Mouse (Mus musculus) layer of hippocampus, adult 9-11 months (tissue): ENCODE measurements around the gene Prr23a2.

ENCODE experiments used
- DNase-seq: peaks from one replicate; pipeline ENCODE4 v3.0.0; 2022

The Prr23a2 gene

DNA sequence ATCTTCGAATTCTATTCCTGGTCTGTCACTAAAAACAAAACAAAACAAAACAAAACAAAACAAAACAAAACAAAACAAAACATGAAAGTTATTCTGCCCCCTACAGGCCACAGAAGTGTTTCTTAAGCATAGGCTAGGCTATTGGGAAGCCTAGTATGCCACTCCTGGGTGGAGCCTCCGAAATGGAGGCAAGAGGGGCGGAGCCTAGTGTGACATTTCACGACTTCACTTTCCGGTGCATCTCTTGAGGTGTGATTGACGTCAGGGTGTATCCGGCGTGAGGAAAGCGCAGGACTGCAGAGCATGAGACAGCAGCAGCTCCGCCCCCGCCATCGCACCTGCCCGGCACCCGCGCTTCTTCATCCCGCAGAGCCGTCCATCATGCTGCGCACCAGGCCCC is at the start of gene Prr23a2:
Gene Prr23a2 (plus strand): TSS at position 285 of the 400 bp plus-strand sequence.
- no peak for DNase-seq

DNA sequence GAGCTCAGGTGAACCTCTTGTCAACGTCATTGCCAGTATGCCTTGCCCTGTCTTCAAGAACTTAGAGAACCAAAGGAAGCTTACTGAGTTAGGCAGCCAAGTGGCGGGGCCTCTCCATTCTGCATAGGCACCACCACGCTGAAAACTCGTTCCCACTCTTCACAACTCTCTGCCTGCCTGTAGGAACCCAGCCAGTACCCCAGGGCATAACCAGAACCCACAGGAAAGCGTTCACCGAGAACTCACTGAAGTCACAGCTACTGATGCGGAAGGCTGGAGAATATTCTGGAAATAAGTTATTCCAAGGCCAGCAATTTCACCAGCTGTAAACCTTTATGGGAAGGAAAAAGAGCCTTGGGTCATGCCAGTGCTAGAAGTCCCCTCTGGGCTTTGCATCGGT is 48.7 kb upstream of the Prr23a2 start:
- no peak for DNase-seq

DNA sequence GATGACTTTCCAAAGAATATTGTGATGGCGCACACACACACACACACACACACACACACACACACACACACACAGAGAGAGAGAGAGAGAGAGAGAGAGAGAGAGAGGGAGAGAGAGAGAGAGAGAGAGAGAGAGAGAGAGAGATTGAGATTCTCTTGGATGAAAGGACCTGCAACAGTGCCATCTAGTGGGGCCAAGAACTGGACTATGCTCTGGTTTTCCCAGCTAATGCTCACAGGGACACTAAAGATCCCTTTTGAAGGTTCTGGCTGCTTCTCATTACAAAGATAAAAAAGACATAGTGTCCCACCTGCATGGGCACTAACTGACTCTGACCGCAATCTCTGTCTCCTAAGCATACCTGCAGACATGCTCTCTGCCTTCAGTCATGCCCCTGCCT is 46.8 kb upstream of the Prr23a2 start:
- DNase-seq = peak; percentile 11

DNA sequence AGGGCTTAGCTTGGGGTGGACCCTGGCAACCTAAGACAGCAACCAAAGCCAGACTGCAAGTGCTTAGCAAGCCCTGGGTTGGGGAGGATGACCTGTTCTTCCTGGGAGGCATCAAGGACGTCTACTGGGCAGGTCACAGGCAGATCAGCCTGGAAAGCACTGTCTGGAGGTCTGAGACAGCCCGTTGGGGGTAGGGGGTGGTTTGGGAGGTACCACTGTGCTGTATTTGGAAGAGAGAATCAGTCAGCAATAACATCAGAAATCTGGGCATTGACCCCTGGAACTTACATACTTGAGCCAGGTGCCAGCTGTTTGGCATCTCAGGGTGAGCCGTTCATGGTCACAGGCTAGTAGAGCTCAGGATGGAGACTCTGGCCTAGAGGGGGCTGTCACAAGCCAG is 40.2 kb upstream of the Prr23a2 start:
- no peak for DNase-seq

DNA sequence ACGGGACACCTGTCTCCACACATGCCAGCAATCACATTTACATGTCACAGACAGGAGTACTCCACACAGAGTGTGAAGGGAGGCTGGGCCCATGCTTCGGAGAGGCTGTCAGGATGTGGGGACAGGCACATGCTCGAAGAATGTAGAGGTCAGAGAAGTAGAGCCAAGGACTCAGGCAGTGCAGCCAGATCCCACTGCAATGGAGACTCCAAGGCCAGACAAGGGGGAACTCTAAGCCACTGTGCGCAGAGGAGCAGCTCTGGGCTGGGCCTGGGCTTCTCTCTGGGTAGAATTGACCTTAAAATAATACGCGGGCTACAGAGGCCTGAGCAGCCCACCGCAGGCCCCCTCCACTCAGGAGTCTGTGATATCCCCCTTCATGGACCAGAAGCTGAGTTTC is 38.7 kb upstream of the Prr23a2 start:
- DNase-seq = no peak

DNA sequence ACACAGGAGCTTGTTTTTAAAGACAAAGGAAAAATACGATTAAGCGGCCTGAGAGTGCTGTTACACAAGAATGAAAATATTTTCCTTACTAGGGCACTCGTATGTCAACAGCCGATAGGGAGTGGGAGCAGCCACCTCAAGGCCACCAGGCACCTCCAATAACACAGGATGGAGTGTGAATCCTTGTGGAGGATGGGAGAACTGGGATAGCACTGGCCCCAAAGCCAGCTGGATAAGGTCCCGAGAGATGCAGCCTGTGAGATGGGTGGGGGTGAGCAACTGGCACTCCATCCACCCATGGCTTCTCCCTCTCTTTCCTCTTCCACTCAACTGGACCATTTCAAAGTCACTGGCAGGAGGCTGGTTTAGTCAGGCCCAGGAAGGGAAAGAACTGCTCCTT is 37.3 kb upstream of the Prr23a2 start:
- no peak for DNase-seq

DNA sequence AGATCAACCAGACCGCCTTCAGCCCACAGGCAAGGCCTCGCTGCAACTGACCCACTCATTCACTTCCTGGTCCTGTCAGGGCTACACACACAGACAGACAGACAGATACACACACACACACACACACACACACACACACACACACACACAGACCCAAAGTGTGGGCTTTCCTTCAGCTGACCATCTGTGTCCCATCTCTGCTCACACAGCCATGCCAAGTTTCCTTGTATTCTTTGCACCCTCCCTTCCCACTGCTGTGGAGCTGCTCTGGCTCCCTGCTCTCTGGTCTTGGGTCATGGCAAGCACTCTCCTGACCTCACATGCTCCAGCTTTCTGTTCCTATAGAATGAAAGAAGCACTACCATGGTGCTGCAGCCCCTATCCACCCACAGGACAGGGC is 36.8 kb upstream of the Prr23a2 start:
- DNase-seq = no peak

DNA sequence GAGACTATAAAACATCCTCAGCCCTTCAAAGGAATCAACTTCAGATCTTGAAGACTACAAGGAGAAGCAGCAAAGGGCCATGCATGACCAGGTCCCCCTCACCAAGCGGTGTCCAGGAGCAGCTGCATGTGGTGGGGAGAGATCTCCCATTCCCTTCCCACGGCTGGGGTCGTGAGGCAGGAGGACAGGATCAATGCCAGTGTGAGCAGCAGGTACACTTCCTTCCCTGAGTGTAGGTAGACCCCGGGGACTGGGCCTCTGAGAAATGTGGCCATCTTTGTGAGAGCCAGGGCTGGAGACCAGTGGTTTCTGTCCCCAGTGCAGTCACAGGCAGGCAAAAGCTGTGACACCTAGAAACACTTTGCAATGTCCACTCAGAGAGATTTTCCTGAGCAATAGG is 35.8 kb upstream of the Prr23a2 start:
- no peak for DNase-seq

DNA sequence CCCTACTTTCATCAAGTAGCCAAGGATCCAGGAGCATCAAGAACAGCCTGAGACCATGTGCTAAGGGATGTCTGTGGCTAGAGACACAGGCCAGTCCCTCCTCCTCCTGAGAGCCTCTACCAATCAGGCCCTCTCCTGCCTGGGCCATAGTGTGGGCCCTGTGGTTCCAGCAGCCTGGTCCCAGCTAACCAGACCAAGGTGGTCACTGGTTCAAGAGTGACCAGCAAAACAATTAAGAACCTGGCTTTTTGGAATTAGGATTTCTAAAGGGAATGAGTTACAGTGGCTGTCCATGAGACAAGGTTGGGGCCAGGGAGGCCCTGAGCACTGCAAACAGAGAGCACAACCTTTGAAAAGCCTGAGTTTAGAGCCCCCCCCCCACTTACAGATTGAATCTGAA is 35.2 kb upstream of the Prr23a2 start:
- no peak for DNase-seq

DNA sequence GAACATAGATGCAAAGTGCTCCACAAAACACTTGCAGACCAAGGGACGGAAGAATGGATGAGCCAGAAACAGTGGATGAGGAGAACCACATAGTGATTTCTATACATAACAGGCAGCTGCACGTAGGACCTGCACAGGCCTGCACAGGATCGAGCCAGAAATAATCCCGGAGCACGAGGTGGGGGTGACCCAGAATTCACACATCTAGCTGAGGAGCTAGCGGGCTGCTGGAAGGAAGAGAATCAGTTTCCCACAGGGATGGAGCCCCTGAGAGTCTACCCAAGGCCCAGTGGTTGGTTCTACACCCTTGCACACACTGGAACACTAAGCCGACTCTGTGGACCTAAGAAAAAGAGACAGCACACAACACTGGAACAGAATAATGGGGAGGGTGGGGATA is 32.5 kb upstream of the Prr23a2 start:
- DNase-seq = no peak

DNA sequence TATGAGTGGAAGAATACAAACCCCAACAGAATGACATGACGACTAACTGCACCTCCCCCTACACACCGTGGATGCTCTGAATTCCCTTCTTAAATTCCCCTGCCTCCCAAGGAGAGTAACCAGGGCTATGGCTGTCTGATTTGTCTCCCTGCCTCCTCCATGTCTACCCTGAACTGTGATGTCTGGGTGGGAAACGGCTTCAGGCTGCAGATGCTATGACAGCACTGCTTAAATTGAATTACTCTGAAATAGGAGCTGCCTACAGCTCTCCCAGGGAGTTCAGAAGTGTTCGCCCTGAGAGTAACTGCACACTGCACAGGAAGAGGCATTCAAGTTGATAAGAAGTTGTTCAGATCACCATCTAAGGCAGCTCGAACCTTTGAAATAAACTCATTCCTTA is 26.8 kb upstream of the Prr23a2 start:
- DNase-seq = no peak

DNA sequence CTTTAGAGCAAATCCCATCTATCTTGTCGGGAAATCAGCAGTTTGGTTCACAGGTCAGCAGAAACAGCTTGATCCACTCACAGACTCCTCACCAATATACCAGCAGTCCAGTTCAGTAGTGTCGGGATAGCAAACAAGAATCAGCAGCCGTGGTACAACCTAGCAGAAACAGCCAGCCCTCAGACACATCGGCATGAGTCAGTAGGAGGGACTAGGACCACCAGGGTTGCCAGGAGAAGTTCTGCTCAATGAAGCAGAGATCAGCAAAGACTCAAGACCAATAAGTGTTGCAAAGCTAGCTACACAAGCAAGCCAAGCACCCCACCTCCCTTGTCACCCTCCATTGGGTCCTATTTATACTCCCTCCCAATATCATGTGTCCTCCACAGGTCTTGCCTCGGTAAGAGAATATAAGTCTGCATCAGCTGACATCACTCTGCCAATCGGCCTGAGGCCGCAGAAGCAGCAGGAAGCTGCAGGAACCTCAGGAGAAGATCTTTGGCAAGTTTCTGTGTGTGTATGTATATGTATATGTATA is 18.7 kb upstream of the Prr23a2 start:
- no peak for DNase-seq

DNA sequence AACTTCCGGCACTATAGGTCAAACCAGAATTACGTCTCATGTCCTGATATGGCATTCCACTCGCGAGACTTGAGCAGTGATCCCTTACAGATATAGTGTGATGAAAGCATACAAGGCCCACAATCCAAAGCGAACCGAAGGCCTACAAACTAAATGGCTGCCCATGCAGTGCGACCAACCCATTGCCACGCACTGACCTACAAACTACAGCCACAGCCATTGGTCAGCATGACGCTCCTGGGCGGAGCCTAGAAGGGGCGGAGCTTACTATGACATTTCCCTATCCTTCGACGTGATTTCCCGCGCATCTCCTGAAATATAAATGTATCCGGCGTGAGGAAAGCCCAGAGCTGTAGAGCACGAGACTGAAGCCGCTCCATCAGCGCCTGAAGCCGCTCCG is 14.2 kb upstream of the Prr23a2 start, which contains the start of gene Prr23a1:
Gene Prr23a1 (plus strand): TSS at position 387 of the 400 bp plus-strand sequence.
- no peak for DNase-seq

DNA sequence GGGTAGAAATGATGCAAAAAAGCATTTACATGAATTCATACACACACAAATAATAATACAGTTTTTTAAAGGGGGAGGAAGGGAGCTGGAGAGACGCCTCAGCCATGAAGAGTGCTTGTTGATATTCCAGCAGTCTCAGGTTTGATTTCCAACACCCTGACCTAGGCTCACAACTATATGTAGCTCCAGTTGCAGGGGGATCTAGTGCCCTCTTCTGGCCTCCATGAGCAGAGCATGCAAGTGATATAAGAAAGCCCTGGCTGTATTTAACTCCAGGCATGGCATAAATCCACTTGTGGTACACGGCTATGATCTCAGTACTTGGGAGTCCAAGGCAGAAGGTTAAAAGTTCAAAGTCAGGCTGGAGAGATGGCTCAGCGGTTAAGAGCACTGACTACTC is 7.2 kb downstream of the Prr23a2 start:
- no peak for DNase-seq

DNA sequence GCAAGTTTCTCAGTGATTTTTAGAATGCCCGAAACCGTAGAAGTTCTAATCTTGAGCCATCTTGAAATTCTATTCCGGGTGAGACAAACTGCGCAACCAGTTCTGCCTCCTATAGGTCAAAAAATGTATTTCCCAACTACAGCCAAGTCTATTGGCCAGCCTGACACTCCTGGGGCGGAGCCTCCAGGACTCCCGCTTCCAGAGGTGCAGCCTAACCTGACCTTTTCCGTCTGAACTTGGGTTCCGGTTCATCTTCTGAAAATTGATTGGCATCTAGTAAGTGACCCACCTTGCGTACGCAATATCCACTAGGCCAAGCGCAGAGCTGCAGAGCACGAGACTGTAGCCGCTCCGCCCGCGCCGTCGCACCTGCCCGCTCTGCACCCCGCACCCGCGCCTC is 8.3 kb downstream of the Prr23a2 start, which contains the start of gene Prr23a3:
Gene Prr23a3 (plus strand): TSS at position 197 of the 400 bp plus-strand sequence.
- DNase-seq = no peak

DNA sequence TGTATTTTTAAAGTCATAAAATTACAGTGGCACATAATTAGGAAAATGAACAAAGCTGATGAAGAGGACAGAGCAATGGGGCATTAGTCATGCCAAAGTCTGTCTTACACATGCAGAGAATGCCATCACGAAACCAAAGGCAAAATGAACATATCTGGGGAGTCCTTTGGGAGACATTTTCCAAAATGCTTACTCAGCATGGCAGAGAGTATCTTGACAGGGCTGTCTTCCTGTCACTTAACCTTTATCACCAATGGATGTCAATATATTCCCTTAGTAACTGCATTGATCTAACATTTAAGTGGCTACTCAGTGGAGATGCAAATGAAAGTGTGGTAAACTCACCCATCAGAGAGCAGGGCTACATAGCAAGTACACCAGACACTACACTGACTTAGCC is 45.2 kb downstream of the Prr23a2 start:
- DNase-seq = no peak

DNA sequence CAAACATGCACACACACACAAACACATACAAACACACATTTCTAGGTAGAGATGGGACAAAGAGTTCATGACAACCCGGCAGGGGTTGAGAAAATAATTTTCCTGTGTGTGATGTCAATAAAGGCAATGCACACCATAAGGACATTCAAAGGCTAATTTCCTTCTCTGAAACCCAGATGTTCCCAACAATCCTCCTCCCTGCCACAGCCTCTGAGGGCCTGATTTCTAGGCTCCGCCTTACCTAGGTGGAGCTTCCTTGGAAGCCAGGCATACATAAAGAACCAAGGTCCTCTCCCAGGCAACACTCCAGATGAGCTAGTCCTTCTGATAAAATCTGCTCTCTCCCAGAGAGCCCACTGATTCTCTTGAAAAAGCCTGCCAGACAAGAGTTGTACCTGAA is 46.5 kb downstream of the Prr23a2 start, which contains the start of gene 7420426K07Rik:
Gene 7420426K07Rik (plus strand): TSS at position 301 of the 400 bp plus-strand sequence.
- no peak for DNase-seq
